Mouse (Mus musculus) megakaryocyte, embryonic 14.5 days (primary cell): Measurements from ENCODE around the gene Adgrl1. TPM values are rescaled to one million over a fixed set of nuclear protein-coding genes. Genes with fewer than 3 reads are reported as not detected.

Experiments
- H3K27me3 ChIP-seq: replicated peaks from 2 replicates; pipeline ENCODE3; 2012; ENCODE audit warnings: inconsistent platforms
- H3K36me3 ChIP-seq: replicated peaks from 2 replicates; pipeline ENCODE3; 2012; ENCODE audit warnings: low read length, inconsistent platforms, mixed read lengths
- H3K4me1 ChIP-seq: 2 replicates; pipeline ENCODE4 v1.6.1; 2012; ENCODE audit warnings: inconsistent platforms
- H3K4me3 ChIP-seq: replicated peaks from 2 replicates; pipeline ENCODE3; 2012; ENCODE audit warnings: moderate library complexity, mild to moderate bottlenecking, inconsistent platforms
- H3K9me3 ChIP-seq: 2 replicates; pipeline ENCODE4 v1.6.1; 2012; ENCODE audit warnings: inconsistent platforms
- FLI1 ChIP-seq: IDR thresholded peaks from 2 replicates; pipeline ENCODE4 v1.6.1; 2012; ENCODE audit warnings: low read length, inconsistent platforms, mixed read lengths
- GATA1 ChIP-seq: IDR thresholded peaks from 3 replicates; pipeline ENCODE4 v1.6.1; 2012; ENCODE audit warnings: mixed read lengths, low read length, inconsistent platforms, borderline replicate concordance
- polyA plus RNA-seq: library from polyadenylated mRNA; stranded (reverse); fragments of >175 nt; gene quantifications from 2 replicates; pipeline ENCODE4 v1.2.3, GENCODE M21; 2012; ENCODE audit warnings: low replicate concordance; ENCODE audit not compliant: insufficient read depth

Adgrl1 gene
- polyA plus RNA-seq, 1 experiment = 6.8 TPM

DNA sequence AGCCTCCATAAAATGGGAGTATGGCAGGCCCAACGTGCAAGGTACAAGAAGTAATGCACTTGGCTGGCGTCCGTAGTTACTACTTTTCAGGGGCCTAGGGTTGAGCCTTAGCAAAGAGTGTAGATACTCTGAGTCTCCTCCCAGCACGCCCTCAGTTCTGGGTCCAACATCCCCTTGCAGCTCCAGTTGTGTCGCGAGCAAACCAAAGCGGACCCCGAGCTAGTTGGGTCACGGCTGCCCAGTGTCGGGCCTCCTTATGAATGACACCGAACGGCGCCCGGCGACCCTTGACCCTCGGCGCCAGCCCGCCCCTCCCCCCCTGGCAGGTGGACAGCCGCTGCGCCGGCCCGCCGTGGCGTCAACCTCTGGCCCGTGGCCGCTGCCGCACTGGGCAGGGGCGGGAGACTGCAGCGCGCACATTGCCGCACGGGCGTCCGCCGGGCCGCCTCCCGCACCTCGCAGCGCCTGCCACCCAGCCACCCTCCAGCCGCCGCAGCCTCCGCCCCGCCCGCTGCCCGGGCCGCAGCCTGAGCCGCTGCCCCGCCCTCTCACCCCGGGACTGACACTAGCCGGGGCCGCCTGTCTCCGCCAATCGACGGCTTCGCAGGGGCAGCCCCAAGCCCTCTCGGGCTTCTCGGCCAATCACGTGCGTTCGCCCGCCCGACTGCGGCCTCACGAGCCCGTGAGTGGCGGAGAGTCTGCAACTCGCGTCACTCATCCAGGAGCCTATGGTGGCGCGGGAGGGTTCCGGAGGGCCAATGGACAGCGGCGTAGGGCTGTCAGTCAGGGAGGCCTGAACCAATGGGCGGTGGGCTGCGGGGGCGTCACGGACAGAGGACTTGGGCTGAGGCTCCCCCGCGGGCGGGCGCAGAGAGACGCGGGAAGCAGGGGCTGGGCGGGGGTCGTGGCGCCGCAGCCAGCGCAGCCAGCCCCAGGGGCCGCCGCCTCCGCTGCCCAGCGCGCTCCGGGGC lies 72.5 kb downstream of the Adgrl1 start, which contains the start of gene Prkaca:
TSS of gene Prkaca (plus strand) at position 844 of the 971 bp plus-strand sequence.
- Histone ChIP-seq H3K9me3 (no peaks in the 10 kb centered on the region), H3K4me1 (peaks cover 57% of the 10 kb centered on the region), H3K36me3 (peaks cover 32% of the 10 kb centered on the region), H3K27me3 (no peaks in the 10 kb centered on the region), H3K4me3 (peak within 1 kb of the TSS; percentile 100)
- TF ChIP-seq FLI1 (no peak), GATA1 (no peak)

DNA sequence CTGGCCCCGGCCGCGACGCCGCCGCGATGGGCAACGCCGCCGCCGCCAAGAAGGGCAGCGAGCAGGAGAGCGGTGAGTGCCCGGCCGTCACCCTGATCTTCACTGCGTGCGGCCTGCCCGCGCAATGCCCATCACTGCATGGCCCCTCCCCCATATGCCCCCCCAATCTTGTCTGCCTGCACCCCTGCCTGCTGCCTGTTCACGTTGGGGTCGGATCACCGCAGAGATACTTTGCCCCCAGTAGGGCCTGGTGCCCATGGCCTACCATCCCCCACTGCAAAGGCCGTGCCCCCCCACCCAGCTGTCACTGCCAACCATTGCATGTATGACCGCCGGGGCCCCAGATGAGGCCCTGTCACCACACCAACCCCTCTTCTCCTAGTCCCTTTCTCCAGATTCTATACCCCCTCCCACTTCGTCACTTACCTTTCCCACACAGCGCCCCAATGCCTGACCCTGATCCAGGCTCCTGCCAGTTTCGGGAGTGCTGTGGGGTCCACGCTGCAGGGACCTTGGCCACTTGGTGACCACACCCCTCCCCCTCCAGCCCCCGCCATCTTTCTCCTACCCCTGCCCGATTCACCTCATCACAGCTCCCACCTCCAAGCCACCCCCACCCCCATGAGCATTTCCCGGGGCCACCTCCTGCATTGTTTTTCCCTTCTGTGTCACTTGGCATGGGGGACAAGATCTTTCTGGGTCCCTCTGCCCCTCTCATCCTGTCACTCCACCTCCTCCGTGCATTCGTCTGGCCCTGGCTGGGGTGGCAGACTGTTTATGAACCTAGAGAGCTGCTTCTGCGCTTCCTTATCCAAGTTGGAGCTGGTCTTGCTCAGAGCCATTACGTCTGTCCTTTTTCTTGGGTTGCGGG lies 73.5 kb downstream of the Adgrl1 start:
- peak overlapping the region; percentile 100 for H3K4me3 ChIP-seq
- TF ChIP-seq FLI1 (no peak), GATA1 (no peak)
- H3K4me1 ChIP-seq = peaks cover 67% of the 10 kb centered on the region
- no peaks in the 10 kb centered on the region for H3K27me3 ChIP-seq
- peaks cover 32% of the 10 kb centered on the region for H3K36me3 ChIP-seq
- no peaks in the 10 kb centered on the region for H3K9me3 ChIP-seq

DNA sequence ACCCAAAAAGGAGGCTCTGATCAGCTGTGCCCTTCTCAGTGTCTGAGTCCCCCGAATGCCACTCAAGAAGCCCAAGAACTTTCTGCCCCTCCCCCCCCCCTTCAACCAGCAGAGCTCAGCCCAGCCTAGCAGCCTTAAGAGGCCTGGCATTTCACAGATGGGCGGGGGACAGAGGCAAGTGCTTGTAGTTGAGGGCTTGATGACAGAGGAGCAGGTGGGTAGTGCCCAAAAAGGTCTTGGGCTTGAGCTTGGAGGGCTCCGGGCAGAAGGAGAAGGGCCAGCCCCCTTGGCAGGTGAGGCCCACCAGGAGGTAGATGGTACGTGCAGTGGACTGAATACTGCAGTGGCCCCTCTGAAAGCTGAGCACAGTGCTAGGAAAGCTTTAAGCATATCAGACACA lies 74.6 kb downstream of the Adgrl1 start:
- Histone ChIP-seq H3K36me3 (peaks cover 31% of the 10 kb centered on the region), H3K27me3 (no peaks in the 10 kb centered on the region), H3K9me3 (no peaks in the 10 kb centered on the region), H3K4me1 (peaks cover 78% of the 10 kb centered on the region), H3K4me3 (peak overlapping the region; percentile 29)
- TF ChIP-seq GATA1 (no peak), FLI1 (no peak)

DNA sequence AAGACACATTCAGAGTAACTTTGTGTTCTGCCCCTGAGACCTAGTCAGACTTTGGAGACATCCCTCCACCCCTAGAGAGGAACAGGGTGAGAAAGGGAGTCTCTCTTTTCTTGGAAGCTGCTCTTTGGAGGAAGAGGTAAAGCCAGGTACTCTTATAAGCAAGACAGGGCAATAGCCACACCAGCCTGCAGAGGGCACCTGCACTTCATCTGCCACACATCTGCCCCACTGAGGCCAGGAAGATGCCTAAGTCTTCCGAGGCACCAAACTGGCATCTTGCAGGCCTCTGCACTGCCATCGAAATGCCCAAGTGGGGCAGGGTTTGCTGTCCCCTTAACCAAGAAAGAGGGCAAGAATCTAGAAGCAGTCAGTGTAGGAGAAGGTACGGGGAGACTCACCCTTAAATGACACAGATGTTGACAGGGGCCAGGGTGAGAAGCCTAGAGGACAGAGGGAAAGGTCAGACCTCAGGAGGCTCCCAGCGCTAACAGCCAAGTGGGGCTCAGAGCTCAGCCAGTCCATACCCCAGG lies 76.3 kb downstream of the Adgrl1 start:
- H3K9me3 ChIP-seq = no peaks in the 10 kb centered on the region
- TF ChIP-seq FLI1 (no peak), GATA1 (no peak)
- no peaks in the 10 kb centered on the region for H3K27me3 ChIP-seq
- H3K4me3 ChIP-seq = peak overlapping the region; percentile 81
- peaks cover 86% of the 10 kb centered on the region for H3K4me1 ChIP-seq
- peaks cover 43% of the 10 kb centered on the region for H3K36me3 ChIP-seq

DNA sequence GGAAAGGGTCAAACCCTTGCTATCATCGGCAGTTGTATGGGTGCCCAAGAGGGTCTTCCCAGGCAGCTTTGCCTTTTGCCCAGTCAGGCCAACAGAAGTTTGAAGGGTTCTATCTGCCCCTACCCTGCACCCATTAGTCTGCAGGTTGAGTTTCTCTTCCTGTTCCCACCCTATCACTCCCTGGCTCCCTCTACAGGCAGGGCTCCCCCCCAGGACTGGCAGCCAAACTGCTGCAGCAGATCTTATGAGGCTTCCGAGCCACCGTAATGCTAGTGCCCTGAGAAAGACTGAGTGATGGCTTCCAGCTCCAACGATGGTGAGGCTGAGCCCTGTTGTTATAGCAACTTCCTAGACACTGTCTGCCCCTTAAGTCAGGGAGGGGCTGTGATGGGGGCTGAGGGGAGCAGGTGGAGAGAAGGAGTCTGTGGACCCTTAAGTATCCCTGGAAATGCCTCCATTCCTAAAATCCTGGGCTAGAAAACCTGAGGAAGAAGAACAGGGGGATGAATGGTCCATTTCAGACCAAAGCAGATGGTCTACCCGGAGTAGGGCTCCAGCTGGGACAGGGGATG lies 77.0 kb downstream of the Adgrl1 start:
- Histone ChIP-seq H3K27me3 (no peaks in the 10 kb centered on the region), H3K9me3 (no peaks in the 10 kb centered on the region), H3K4me1 (peaks cover 85% of the 10 kb centered on the region), H3K36me3 (peaks cover 50% of the 10 kb centered on the region), H3K4me3 (peak overlapping the region; percentile 81)
- TF ChIP-seq GATA1 (no peak), FLI1 (no peak)

DNA sequence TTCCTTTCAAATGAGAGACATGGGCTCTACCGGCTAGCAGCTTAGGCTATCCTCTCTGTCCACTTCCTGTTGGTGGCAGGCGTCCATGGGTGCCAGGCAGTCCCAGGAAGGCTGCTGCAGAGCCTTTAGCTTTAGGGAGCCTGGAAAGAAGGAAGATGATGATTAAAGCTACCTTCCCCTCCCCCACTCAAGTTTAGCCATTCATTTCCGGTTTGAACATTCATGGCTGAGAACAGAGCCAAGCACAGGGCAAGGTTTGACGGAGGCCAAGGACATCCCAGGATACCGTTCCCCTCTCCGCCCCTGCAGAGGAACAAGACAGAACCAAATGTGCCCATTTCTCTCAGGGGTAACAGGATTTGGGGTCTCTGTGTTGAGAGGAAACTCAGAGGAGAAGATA lies 77.7 kb downstream of the Adgrl1 start:
- no peak for TF ChIP-seq FLI1
- no peaks in the 10 kb centered on the region for H3K9me3 ChIP-seq
- peaks cover 58% of the 10 kb centered on the region for H3K36me3 ChIP-seq
- H3K27me3 ChIP-seq = no peaks in the 10 kb centered on the region
- peak overlapping the region; percentile 81 for H3K4me3 ChIP-seq
- H3K4me1 ChIP-seq = peaks cover 87% of the 10 kb centered on the region

DNA sequence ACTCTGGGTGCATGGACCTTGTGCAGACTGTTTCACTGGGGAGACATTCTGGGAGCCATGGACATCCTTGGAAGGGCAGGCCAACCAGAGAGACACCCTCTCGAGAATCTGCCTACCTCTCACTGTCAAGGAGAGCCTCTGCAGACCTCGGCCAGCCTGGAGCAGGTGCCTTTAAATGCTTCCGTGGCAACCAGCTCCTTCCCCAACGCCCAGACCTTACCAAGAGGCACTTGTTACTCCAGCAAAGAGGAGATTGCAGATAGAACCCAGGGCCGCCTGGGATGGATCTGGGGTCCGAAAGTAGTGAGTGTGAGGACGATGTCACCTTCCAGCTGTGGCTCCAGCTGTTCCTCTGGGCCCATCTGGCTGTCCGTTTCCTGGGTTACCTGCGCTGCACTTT lies 78.3 kb downstream of the Adgrl1 start:
- H3K9me3 ChIP-seq = no peaks in the 10 kb centered on the region
- H3K4me1 ChIP-seq = peaks cover 85% of the 10 kb centered on the region
- TF ChIP-seq FLI1 (no peak), GATA1 (no peak)
- no peaks in the 10 kb centered on the region for H3K27me3 ChIP-seq
- peaks cover 58% of the 10 kb centered on the region for H3K36me3 ChIP-seq
- peak overlapping the region; percentile 81 for H3K4me3 ChIP-seq

DNA sequence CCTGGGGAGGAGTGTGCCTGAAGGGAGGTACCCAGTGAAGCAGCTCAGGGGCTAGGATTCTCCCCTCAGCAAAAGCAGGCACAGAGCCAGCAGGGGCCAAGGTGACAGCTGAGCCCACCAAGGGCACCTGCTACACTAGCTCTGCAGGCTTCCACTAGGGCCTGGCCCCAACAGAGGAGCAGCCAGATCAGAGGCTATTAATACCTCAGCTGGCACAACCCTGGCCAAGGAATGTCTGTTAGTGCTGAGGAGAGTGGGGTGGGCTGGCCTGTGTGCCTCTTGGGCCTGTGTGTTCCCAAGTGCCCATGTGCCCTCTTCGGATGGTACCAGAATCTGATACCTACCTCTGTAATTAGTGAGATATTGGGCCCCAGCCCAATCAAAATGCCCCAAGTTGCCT lies 80.3 kb downstream of the Adgrl1 start:
- no peaks in the 10 kb centered on the region for H3K27me3 ChIP-seq
- peaks cover 69% of the 10 kb centered on the region for H3K36me3 ChIP-seq
- no peaks in the 10 kb centered on the region for H3K9me3 ChIP-seq
- TF ChIP-seq GATA1 (no peak), FLI1 (no peak)
- no peak overlapping the region for H3K4me3 ChIP-seq
- peaks cover 68% of the 10 kb centered on the region for H3K4me1 ChIP-seq

DNA sequence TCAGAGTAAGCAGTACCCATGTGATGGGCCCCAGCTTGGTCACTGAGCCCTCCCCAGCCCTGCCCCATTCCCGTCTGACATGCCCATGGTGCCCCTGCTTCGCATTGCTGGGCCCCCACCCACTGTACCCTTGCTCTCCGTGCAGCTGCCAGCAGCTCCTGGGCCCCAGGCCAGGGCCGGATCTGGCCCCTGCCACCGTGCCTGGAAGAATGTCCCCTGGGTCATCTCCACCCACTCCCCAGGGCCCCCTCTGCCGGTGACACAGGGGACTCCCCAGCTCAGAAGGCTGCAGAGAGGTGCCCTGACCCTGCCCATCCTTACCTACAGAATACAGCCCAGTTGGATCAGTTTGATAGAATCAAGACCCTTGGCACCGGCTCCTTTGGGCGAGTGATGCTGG lies 80.9 kb downstream of the Adgrl1 start:
- Histone ChIP-seq H3K36me3 (peaks cover 74% of the 10 kb centered on the region), H3K4me3 (no peak overlapping the region), H3K4me1 (peaks cover 64% of the 10 kb centered on the region), H3K27me3 (no peaks in the 10 kb centered on the region), H3K9me3 (no peaks in the 10 kb centered on the region)
- TF ChIP-seq GATA1 (no peak), FLI1 (no peak)
